Mouse (Mus musculus): ENCODE measurements at regions not wholly inside any gene's neighbourhood (a gene's known extent, or its start where the extent isn't known, plus 50 kb on each side); places are given as distances from the start of the nearest gene placed in this dataset.
A peak's percentile ranks its signal among the peaks of the same experiment; 100 is the strongest.

- peak; percentile 53 for DNase-seq (ENCODE audit: low read depth, low spot score)
Measured at GRCm38 (mm10) chr17:53250570-53251265, 212.4 kb downstream of the Efhb start.

GRCm38 (mm10) chr17:53248501-53248900, 214.6 kb downstream of the Efhb start:
- peak; percentile 25 for DNase-seq (ENCODE audit: low read depth, low spot score)

GRCm38 (mm10) chr17:53247593-53248236, 215.4 kb downstream of the Efhb start:
- DNase-seq (ENCODE audit: low read depth, low spot score) = peak; percentile 18

GRCm38 (mm10) chr17:53210416-53210772, 252.7 kb downstream of the Efhb start:
- no peak for DNase-seq (ENCODE audit: low read depth, low spot score)

- no peak for DNase-seq (ENCODE audit: low read depth, low spot score)
Measured at GRCm38 (mm10) chr17:53209720-53210415, 253.3 kb downstream of the Efhb start.
